Mouse (Mus musculus): Measurements from ENCODE around the gene Tmem100. TPM values are rescaled to one million over a fixed set of nuclear protein-coding genes. Genes with fewer than 3 reads are reported as not detected.

Gene Tmem100
- polyA plus RNA-seq (2015; fragmentation: Nextera tagmentation; extraction: Ambion mirVana) = 21.9 and 24.4 TPM in 2 replicates

GRCm38 (mm10) chr11:90029841-90030398 lies at the start of gene Tmem100:
Gene Tmem100 (plus strand): TSS chr11:90030348.
- Histone ChIP-seq H3K27me3 (peaks cover 24% of the 10 kb centered on the region), H3K9ac (peak within 1 kb of the TSS; percentile 36), H3K4me2 (peak within 1 kb of the TSS; percentile 64), H3K4me1 (peaks cover 48% of the 10 kb centered on the region), H3K4me3 (replicated peaks) (peak within 1 kb of the TSS; percentile 48), H3K9me3 (replicated peaks) (no peaks in the 10 kb centered on the region), H3K36me3 (no peaks in the 10 kb centered on the region), H3K27ac (peak within 1 kb of the TSS; percentile 37; the same call in 1 of the 2 replicates)
- no peak for ATAC-seq (replicated peaks; ENCODE audit: low FRiP score)
- 48% methylated on average over 13 of the region's 13 CpGs for WGBS

GRCm38 (mm10) chr11:89982918-89983317 lies 47.2 kb upstream of the Tmem100 start:
- 75% methylated on average over 2 of the region's 2 CpGs for WGBS
- no peaks in the 10 kb centered on the region for H3K27me3 ChIP-seq
- H3K9ac ChIP-seq = no peak overlapping the region
- no peaks in the 10 kb centered on the region for H3K9me3 ChIP-seq (replicated peaks)
- no peak overlapping the region for H3K4me3 ChIP-seq (replicated peaks)
- H3K27ac ChIP-seq = no peak overlapping the region
- ATAC-seq (replicated peaks; ENCODE audit: low FRiP score) = no peak
- H3K36me3 ChIP-seq = peaks cover 3% of the 10 kb centered on the region; the same call in 1 of the 2 replicates
- H3K4me1 ChIP-seq = peaks cover 18% of the 10 kb centered on the region
- no peak overlapping the region for H3K4me2 ChIP-seq

- no peak overlapping the region for H3K27ac ChIP-seq
- no peak overlapping the region for H3K4me3 ChIP-seq (replicated peaks)
- H3K27me3 ChIP-seq = no peaks in the 10 kb centered on the region
- WGBS = 96% methylated on average over 5 of the region's 5 CpGs
- H3K4me1 ChIP-seq = peaks cover 12% of the 10 kb centered on the region
- ATAC-seq (replicated peaks; ENCODE audit: low FRiP score) = no peak
- no peaks in the 10 kb centered on the region for H3K9me3 ChIP-seq (replicated peaks)
- H3K36me3 ChIP-seq = peaks cover 3% of the 10 kb centered on the region; the same call in 1 of the 2 replicates
- no peak overlapping the region for H3K4me2 ChIP-seq
- H3K9ac ChIP-seq = no peak overlapping the region
These were observed 45.7 kb upstream of the Tmem100 start for GRCm38 (mm10) chr11:89984436-89984835.

- H3K4me1 ChIP-seq = peaks cover 12% of the 10 kb centered on the region
- no peak overlapping the region for H3K27ac ChIP-seq
- 39% methylated on average over 10 of the region's 10 CpGs for WGBS
- no peak overlapping the region for H3K4me3 ChIP-seq (replicated peaks)
- ATAC-seq (replicated peaks; ENCODE audit: low FRiP score) = peak; percentile 52
- H3K9ac ChIP-seq = no peak overlapping the region
- H3K36me3 ChIP-seq = peaks cover 3% of the 10 kb centered on the region; the same call in 1 of the 2 replicates
- H3K9me3 ChIP-seq (replicated peaks) = no peaks in the 10 kb centered on the region
- no peaks in the 10 kb centered on the region for H3K27me3 ChIP-seq
- peak overlapping the region; percentile 33 for H3K4me2 ChIP-seq
These were observed 44.7 kb upstream of the Tmem100 start for GRCm38 (mm10) chr11:89985200-89986187.

GRCm38 (mm10) chr11:89986516-89986915 lies 43.6 kb upstream of the Tmem100 start:
- WGBS = 89% methylated on average over 8 of the region's 8 CpGs
- Histone ChIP-seq H3K27ac (no peak overlapping the region), H3K4me3 (replicated peaks) (no peak overlapping the region), H3K4me1 (peaks cover 12% of the 10 kb centered on the region), H3K4me2 (no peak overlapping the region), H3K9me3 (replicated peaks) (no peaks in the 10 kb centered on the region), H3K36me3 (peaks cover 3% of the 10 kb centered on the region; the same call in 1 of the 2 replicates), H3K9ac (no peak overlapping the region), H3K27me3 (no peaks in the 10 kb centered on the region)
- ATAC-seq (replicated peaks; ENCODE audit: low FRiP score) = no peak

GRCm38 (mm10) chr11:89988936-89989589 lies 41.1 kb upstream of the Tmem100 start:
- Histone ChIP-seq H3K4me1 (peaks cover 12% of the 10 kb centered on the region), H3K27ac (no peak overlapping the region), H3K9me3 (replicated peaks) (no peaks in the 10 kb centered on the region), H3K4me2 (no peak overlapping the region), H3K9ac (no peak overlapping the region), H3K27me3 (no peaks in the 10 kb centered on the region), H3K36me3 (peaks cover 3% of the 10 kb centered on the region; the same call in 1 of the 2 replicates), H3K4me3 (replicated peaks) (no peak overlapping the region)
- 24% methylated on average over 8 of the region's 8 CpGs for WGBS
- ATAC-seq (replicated peaks; ENCODE audit: low FRiP score) = 0 out of 2 replicates have a peak, but pooled peaks have one; percentile 47

GRCm38 (mm10) chr11:89991661-89992060 lies 38.5 kb upstream of the Tmem100 start:
- Histone ChIP-seq H3K4me1 (0 out of 2 replicates have a peak, but pooled peaks cover 5% of the 10 kb centered on the region), H3K9ac (no peak overlapping the region), H3K27me3 (no peaks in the 10 kb centered on the region), H3K9me3 (replicated peaks) (no peaks in the 10 kb centered on the region), H3K27ac (no peak overlapping the region), H3K36me3 (no peaks in the 10 kb centered on the region), H3K4me2 (no peak overlapping the region), H3K4me3 (replicated peaks) (no peak overlapping the region)
- no peak for ATAC-seq (replicated peaks; ENCODE audit: low FRiP score)

- WGBS = 83% methylated on average over 2 of the region's 2 CpGs
- no peak overlapping the region for H3K9ac ChIP-seq
- H3K27me3 ChIP-seq = no peaks in the 10 kb centered on the region
- H3K27ac ChIP-seq = no peak overlapping the region
- ATAC-seq (replicated peaks; ENCODE audit: low FRiP score) = no peak
- H3K4me3 ChIP-seq (replicated peaks) = no peak overlapping the region
- H3K4me2 ChIP-seq = no peak overlapping the region
- no peaks in the 10 kb centered on the region for H3K9me3 ChIP-seq (replicated peaks)
- no peaks in the 10 kb centered on the region for H3K36me3 ChIP-seq
- H3K4me1 ChIP-seq = 0 out of 2 replicates have a peak, but pooled peaks cover 5% of the 10 kb centered on the region
These were observed 35.4 kb upstream of the Tmem100 start for GRCm38 (mm10) chr11:89994706-89995105.

- Histone ChIP-seq H3K9ac (no peak overlapping the region), H3K4me1 (0 out of 2 replicates have a peak, but pooled peaks cover 5% of the 10 kb centered on the region), H3K4me3 (replicated peaks) (no peak overlapping the region), H3K36me3 (no peaks in the 10 kb centered on the region), H3K27me3 (no peaks in the 10 kb centered on the region), H3K4me2 (no peak overlapping the region), H3K27ac (no peak overlapping the region), H3K9me3 (replicated peaks) (no peaks in the 10 kb centered on the region)
- no peak for ATAC-seq (replicated peaks; ENCODE audit: low FRiP score)
- 87% methylated on average over 5 of the region's 5 CpGs for WGBS
These were observed 34.6 kb upstream of the Tmem100 start for GRCm38 (mm10) chr11:89995596-89995995.

GRCm38 (mm10) chr11:89996406-89996805 lies 33.7 kb upstream of the Tmem100 start:
- Histone ChIP-seq H3K36me3 (no peaks in the 10 kb centered on the region), H3K27ac (no peak overlapping the region), H3K27me3 (no peaks in the 10 kb centered on the region), H3K9ac (no peak overlapping the region), H3K4me2 (no peak overlapping the region), H3K4me1 (0 out of 2 replicates have a peak, but pooled peaks cover 5% of the 10 kb centered on the region), H3K4me3 (replicated peaks) (no peak overlapping the region), H3K9me3 (replicated peaks) (no peaks in the 10 kb centered on the region)
- no peak for ATAC-seq (replicated peaks; ENCODE audit: low FRiP score)
- 86% methylated on average over 4 of the region's 4 CpGs for WGBS

GRCm38 (mm10) chr11:89996856-89997255 lies 33.3 kb upstream of the Tmem100 start:
- no peaks in the 10 kb centered on the region for H3K9me3 ChIP-seq (replicated peaks)
- H3K4me1 ChIP-seq = peaks cover 7% of the 10 kb centered on the region
- H3K27me3 ChIP-seq = no peaks in the 10 kb centered on the region
- ATAC-seq (replicated peaks; ENCODE audit: low FRiP score) = no peak
- no peaks in the 10 kb centered on the region for H3K36me3 ChIP-seq
- H3K9ac ChIP-seq = no peak overlapping the region
- 75% methylated on average over 7 of the region's 7 CpGs for WGBS
- no peak overlapping the region for H3K4me2 ChIP-seq
- no peak overlapping the region for H3K27ac ChIP-seq
- no peak overlapping the region for H3K4me3 ChIP-seq (replicated peaks)
